Mouse (Mus musculus) bone marrow macrophage, adult 2 months (primary cell): ENCODE data around the gene Tmeff2. TPM values are rescaled to one million over a fixed set of nuclear protein-coding genes. Genes with fewer than 3 reads are reported as not detected.

Source experiments
- H3K27ac ChIP-seq: 2 replicates; pipeline ENCODE4 v1.5.1; 2012; ENCODE audit warnings: low read depth, low read length; ENCODE audit not compliant: insufficient read depth
- H3K4me1 ChIP-seq: 2 replicates; pipeline ENCODE4 v1.6.1; 2012; ENCODE audit warnings: low read length; ENCODE audit not compliant: control insufficient read depth, insufficient read depth
- H3K4me3 ChIP-seq: 2 replicates; pipeline ENCODE4 v1.5.1; 2012; ENCODE audit warnings: mild to moderate bottlenecking, low read length, moderate library complexity; ENCODE audit not compliant: insufficient read depth
- CTCF ChIP-seq: IDR thresholded peaks from 2 replicates; pipeline ENCODE4 v1.5.1; 2012; ENCODE audit warnings: low read depth, mild to moderate bottlenecking, low read length, moderate library complexity
- POLR2A ChIP-seq: IDR thresholded peaks from 2 replicates; pipeline ENCODE4 v1.6.1; 2012; ENCODE audit warnings: mild to moderate bottlenecking, low read depth, low read length, borderline replicate concordance
- polyA plus RNA-seq: library from polyadenylated mRNA; stranded (reverse); fragments of >200 nt; gene quantifications from 2 replicates; pipeline ENCODE4 v1.2.4, GENCODE M21; 2012; ENCODE audit not compliant: missing spikeins, insufficient read depth, insufficient read length

The Tmeff2 gene
- polyA plus RNA-seq, 1 experiment: not detected

GRCm38 (mm10) chr1:51065652-51066051 is 165.2 kb downstream of the Tmeff2 start:
- Histone ChIP-seq H3K27ac (no peak overlapping the region), H3K4me1 (no peaks in the 10 kb centered on the region), H3K4me3 (no peak overlapping the region)
- TF ChIP-seq POLR2A: no peak
- no peak for TF ChIP-seq CTCF

DNA sequence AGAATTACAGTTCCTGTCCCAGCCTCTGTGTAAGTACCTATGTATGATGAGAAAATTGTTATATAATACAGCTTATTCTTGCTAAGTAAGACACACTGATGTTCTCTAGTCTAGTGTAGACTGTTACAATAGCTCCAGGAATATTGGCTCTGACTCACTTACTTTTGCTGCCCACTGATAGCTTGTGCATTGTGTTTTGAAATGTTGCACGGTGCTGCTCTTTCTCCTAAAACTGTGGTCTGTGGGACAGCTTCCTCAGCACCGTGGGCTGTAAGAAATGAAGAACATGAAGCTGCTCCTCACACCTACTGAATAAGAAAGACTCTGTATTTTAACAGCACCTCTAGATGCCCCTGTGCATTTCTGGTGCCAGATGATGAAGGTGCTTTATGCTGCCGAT is 168.4 kb downstream of the Tmeff2 start:
- H3K4me1 ChIP-seq: no peaks in the 10 kb centered on the region
- no peak overlapping the region for H3K4me3 ChIP-seq
- no peak overlapping the region for H3K27ac ChIP-seq
- TF ChIP-seq CTCF (no peak), POLR2A (no peak)

DNA sequence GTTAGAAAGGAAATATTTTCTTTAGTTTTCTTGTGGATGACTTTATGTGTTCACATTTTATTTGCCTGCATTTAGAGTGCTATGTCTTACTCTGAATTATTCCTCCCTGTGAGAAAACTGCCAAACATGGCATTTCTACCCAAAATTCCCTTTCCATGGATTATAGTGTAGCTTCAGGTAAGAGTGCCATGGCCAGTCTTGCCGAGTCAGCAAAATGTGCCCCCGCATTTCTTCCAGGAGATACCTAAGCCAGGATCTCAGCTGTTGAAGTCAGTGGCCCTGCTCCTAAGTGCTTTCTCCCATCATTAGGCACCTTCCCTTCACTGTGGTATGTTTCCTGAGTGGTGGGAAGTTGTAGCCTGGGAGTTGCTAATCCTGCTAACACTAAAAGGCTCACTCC is 168.8 kb downstream of the Tmeff2 start:
- Histone ChIP-seq H3K4me1 (no peaks in the 10 kb centered on the region), H3K27ac (no peak overlapping the region), H3K4me3 (no peak overlapping the region)
- TF ChIP-seq POLR2A: no peak
- no peak for TF ChIP-seq CTCF

- no peak overlapping the region for H3K4me3 ChIP-seq
- TF ChIP-seq POLR2A (no peak), CTCF (no peak)
Observed at GRCm38 (mm10) chr1:51074076-51074475, 173.6 kb downstream of the Tmeff2 start.

DNA sequence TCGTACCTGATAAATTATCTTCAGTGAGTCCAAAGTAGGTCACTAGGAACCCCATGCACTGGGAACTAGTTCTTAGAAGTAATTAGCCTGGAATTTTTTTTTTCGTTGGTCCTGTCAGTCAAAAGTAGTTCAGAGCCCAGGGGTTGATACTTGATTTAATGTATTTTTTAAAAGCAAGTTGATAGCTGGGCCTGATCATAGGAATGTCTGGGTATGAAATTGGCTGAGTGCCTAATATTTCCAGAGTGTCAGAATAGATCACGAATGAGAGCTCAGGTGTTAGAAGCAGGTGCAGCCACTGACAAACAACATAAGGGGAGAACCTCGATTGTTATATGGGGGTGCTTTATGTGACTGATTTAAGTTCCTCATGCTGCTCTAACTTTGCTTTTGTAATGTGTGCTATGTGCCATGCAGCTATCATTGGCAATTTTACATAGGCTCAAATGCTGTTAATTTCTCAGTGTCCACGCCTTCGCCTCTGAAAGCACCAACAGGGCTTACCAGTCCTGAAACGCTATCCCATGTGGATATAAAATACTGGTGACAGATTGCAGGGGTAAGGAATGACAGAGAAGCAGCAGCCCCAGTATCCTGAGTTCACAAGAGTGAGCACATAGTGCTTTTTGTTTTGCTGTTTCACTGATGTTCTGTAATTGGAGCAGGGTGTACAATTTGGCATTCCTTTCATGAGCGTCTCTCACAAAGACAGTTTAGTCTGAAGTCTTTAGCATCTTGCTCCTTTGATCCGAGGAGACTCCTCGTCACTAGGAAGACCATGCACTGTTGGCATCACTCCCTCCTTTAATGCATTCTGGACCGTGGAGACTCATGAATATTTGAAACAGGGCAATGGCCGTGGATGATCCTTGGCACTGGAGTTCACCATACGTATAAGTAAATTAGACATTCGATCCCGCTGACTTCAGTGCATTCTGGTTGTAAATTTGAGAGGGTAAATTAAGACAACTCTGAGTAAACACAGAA is 175.6 kb downstream of the Tmeff2 start:
- no peak for TF ChIP-seq CTCF
- TF ChIP-seq POLR2A: no peak
- Histone ChIP-seq H3K4me3 (no peak overlapping the region), H3K27ac (no peak overlapping the region), H3K4me1 (no peaks in the 10 kb centered on the region)

More at GRCm38 (mm10) chr1:51074076-51074475, 173.6 kb downstream of the Tmeff2 start:
- Histone ChIP-seq H3K4me1 (no peaks in the 10 kb centered on the region), H3K27ac (no peak overlapping the region)

GRCm38 (mm10) chr1:51088921-51089320 is 188.5 kb downstream of the Tmeff2 start:
- no peak overlapping the region for H3K4me3 ChIP-seq
- H3K27ac ChIP-seq: no peak overlapping the region
- H3K4me1 ChIP-seq: no peaks in the 10 kb centered on the region
- TF ChIP-seq POLR2A (no peak), CTCF (no peak)

GRCm38 (mm10) chr1:51089803-51090202 is 189.4 kb downstream of the Tmeff2 start:
- TF ChIP-seq POLR2A: no peak
- no peak for TF ChIP-seq CTCF
- no peak overlapping the region for H3K4me3 ChIP-seq
- no peaks in the 10 kb centered on the region for H3K4me1 ChIP-seq
- no peak overlapping the region for H3K27ac ChIP-seq

DNA sequence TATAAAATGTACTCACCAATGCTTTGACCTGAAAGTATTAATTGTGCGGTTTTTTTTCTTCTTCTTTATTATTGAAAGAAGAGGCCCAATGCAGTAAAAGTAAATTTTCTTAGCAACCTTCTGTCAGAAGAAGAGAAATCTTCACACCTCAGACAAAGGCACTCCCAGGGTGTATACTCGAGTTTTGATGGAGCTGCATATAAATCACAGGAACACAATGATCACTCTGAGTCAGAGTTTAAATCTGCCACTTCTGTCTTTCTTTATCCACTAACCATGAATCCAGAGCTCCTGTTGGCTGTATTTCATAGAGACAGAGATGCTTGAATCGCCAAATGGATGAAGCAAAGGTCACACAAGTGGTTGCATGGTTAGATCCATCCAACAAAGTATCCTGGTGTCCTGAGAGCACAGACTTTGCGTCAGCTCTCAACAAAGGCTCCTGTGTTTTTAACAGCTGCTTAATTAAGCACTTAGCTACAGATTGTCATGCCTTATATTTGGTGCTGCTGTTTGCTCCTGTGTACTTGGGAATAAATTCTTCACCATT is 189.8 kb downstream of the Tmeff2 start:
- no peak overlapping the region for H3K4me3 ChIP-seq
- TF ChIP-seq POLR2A (no peak), CTCF (no peak)
- H3K27ac ChIP-seq: no peak overlapping the region
- H3K4me1 ChIP-seq: no peaks in the 10 kb centered on the region

DNA sequence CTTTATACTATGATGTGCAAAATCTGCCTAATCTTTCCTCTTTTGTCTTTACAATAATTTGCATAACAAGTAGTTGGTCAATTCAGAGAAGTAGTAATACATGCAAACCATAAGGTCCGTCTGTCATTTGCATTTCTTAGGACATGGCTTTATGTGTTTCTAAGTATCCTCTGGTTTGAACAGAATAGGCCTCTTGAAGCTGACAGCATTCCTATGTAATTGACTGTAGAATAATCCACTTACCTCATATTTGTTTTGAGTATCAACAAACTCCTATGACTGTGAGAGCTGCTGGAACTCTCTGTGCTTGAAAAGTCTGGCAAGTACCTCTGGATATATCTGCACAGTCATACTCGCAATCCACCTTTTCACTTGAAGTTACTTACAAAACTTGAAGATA is 194.3 kb downstream of the Tmeff2 start:
- Histone ChIP-seq H3K4me1 (no peaks in the 10 kb centered on the region), H3K4me3 (no peak overlapping the region), H3K27ac (no peak overlapping the region)
- TF ChIP-seq CTCF (no peak), POLR2A (no peak)

GRCm38 (mm10) chr1:51096848-51097598 is 196.6 kb downstream of the Tmeff2 start:
- Histone ChIP-seq H3K27ac (no peak overlapping the region), H3K4me3 (no peak overlapping the region), H3K4me1 (no peaks in the 10 kb centered on the region)
- no peak for TF ChIP-seq POLR2A
- TF ChIP-seq CTCF: no peak
